Mouse (Mus musculus): Measurements from ENCODE around the gene Tbc1d22a. TPM values are rescaled to one million over a fixed set of nuclear protein-coding genes. Genes with fewer than 3 reads are reported as not detected.

The Tbc1d22a gene
- polyA plus RNA-seq, 1 experiment from 2014 or later: 37.9 TPM

- CTCF ChIA-PET: no interaction called here
- no peak for TF ChIP-seq CTCF (IDR thresholded peaks at IDR 0.05)
- in situ Hi-C loops (cut with MboI; ENCODE audit: low pct_unique_long_range_greater_than_20kb): no loop called here
- no peaks in the 10 kb centered on the region for H3K27me3 ChIP-seq
- no peak for ATAC-seq
- POLR2A ChIA-PET: interaction anchor here (0.6 kb wide), 1 partner anchor 1371 kb away, joined by 5 read pairs; no protein-coding TSS in a partner anchor
- DNase-seq (ENCODE audit: low read depth, low spot score): no peak
Measured at GRCm38 (mm10) chr15:86231831-86232512, 17.7 kb downstream of the Tbc1d22a start.

DNA sequence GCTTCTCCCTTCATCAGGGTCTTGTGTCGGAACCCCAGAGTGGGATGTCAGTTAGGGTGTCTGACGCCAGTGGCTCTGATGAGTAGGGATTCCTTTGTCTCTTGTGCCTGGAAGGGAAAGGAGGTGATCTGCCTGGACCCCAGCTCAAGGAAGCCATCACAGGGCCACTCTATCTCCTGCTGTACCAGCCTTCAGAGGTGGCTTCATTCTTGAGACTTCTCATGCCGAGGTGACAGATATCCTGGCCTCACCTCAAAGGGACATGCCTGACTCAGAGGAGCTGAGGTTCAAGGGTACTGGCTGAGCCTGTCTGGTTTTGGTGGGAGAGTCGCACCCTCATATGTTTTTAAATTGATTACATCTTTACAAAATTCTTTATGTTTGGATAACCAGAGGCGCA lies 19.7 kb downstream of the Tbc1d22a start:
- DNase-seq (ENCODE audit: low read depth, low spot score) (no peak), ATAC-seq (no peak)
- TF ChIP-seq CTCF (IDR thresholded peaks at IDR 0.05): no peak
- in situ Hi-C loops (cut with MboI; ENCODE audit: low pct_unique_long_range_greater_than_20kb): no loop called here
- ChIA-PET POLR2A (no interaction called here), CTCF (no interaction called here)
- H3K27me3 ChIP-seq: no peaks in the 10 kb centered on the region

DNA sequence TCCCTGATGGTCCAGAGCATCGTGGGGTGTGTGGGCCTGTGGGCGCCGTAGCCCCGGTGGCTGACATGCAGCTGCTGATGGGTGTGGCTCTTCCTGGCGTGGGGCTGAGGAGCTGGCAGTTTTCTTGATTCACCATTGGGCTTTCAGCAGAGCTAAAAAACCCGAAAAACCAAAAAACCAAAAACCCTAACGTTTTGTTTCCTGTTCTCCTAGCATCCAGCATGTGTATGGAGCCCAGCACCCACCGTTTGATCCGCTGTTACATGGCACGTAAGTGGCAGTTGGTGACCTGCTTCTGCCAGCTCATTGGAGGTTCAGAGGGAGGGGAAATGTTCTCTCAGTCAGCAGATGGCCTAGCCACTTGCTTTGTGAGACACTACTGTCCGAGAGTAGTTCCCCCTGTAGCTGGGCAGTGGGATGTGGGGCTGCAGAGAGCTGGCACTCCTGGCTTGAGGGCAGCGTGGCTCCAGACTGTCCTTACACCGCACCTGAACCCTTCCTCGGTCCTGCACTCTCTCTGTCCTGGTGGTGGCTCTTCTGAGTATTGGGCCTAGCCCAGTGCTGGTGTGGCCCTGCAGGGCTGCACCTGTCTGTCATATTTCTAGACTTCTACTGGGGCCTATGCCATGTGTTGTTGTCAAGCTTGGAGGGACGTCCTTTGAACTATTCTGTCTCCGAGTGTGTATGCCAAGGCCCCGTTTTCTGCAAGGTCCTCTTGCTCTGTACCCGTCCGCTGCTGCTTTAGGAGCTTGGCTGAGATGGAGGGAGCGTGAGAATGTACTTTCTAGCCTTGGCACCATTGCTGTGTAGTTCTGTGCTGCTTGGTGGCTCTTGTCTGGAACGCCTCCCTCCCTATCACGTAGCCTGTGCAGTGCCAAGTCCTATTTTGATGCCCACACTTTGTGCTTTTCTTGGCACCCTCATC lies 20.5 kb downstream of the Tbc1d22a start:
- ATAC-seq (no peak), DNase-seq (ENCODE audit: low read depth, low spot score) (no peak)
- CTCF ChIA-PET: interaction anchor here (1.2 to 1.9 kb wide), 3 partner anchors 14 to 94 kb away, joined by 3 to 5 read pairs (median 3); no protein-coding TSS in a partner anchor
- no peak for TF ChIP-seq CTCF (IDR thresholded peaks at IDR 0.05)
- in situ Hi-C loops (cut with MboI; ENCODE audit: low pct_unique_long_range_greater_than_20kb): no loop called here
- H3K27me3 ChIP-seq: no peaks in the 10 kb centered on the region
- POLR2A ChIA-PET: no interaction called here

GRCm38 (mm10) chr15:86236252-86236651 lies 22.0 kb downstream of the Tbc1d22a start:
- ChIA-PET POLR2A (no interaction called here), CTCF (interaction anchor here (0.6 to 1.9 kb wide), 8 partner anchors 13 to 96 kb away, joined by 3 to 5 read pairs (median 3); no protein-coding TSS in a partner anchor)
- ATAC-seq (peak; percentile 46), DNase-seq (ENCODE audit: low read depth, low spot score) (no peak)
- peak; percentile 87 for TF ChIP-seq CTCF (IDR thresholded peaks at IDR 0.05)
- H3K27me3 ChIP-seq: no peaks in the 10 kb centered on the region
- in situ Hi-C loops (cut with MboI; ENCODE audit: low pct_unique_long_range_greater_than_20kb): no loop called here

DNA sequence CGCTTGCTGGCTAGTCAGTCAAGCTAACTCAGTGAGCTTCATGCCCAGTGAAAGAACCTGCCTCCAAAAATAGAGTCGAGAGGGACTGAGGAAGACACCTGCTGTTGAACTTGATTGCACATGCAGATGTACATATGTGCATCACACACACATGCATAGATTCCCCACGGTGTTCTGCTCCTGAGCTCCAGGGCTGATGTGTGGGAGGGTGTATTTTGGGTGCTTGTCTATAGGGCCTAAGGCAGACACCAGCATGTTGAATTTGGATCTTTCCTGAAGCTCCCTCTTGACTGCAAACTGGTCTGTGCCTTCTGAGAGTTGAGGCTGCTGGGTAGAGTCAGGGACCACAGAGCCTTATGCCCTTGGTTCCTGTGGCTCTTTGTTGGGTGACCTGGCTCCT lies 23.8 kb downstream of the Tbc1d22a start:
- TF ChIP-seq CTCF (IDR thresholded peaks at IDR 0.05): no peak
- POLR2A ChIA-PET: no interaction called here
- CTCF ChIA-PET: no interaction called here
- DNase-seq (ENCODE audit: low read depth, low spot score): no peak
- ATAC-seq: no peak
- in situ Hi-C loops (cut with MboI; ENCODE audit: low pct_unique_long_range_greater_than_20kb): no loop called here
- no peaks in the 10 kb centered on the region for H3K27me3 ChIP-seq

DNA sequence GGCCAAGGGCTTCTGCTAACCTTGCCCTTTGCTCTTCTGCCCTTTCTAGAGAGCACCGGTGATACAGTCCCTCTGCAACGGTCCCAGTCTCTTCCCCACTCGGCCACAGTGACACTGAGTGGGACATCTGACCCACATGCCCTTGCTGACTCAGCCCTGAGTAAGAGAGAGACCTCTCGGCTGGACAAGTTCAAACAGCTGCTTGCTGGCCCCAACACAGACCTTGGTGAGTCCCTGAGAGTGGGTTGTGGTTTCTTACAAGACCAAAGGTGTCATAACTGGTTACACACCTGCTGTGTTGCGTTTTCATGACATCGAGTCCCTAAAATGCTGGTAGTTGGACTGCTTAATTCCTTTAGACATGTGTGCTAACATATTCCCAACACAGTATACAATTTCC lies 24.8 kb downstream of the Tbc1d22a start:
- ChIA-PET POLR2A (interaction anchor here (0.6 kb wide), 1 partner anchor 201 kb away, joined by 3 read pairs; no protein-coding TSS in a partner anchor), CTCF (interaction anchor here (0.8 to 2.2 kb wide), 3 partner anchors 11 to 156 kb away, joined by 3 to 9 read pairs (median 3); no protein-coding TSS in a partner anchor)
- DNase-seq (ENCODE audit: low read depth, low spot score): no peak
- in situ Hi-C loops (cut with MboI; ENCODE audit: low pct_unique_long_range_greater_than_20kb): no loop called here
- no peak for ATAC-seq
- no peak for TF ChIP-seq CTCF (IDR thresholded peaks at IDR 0.05)
- H3K27me3 ChIP-seq: no peaks in the 10 kb centered on the region

GRCm38 (mm10) chr15:86239801-86240200 lies 25.5 kb downstream of the Tbc1d22a start:
- TF ChIP-seq CTCF (IDR thresholded peaks at IDR 0.05): peak; percentile 92
- peak; percentile 55 for ATAC-seq

DNA sequence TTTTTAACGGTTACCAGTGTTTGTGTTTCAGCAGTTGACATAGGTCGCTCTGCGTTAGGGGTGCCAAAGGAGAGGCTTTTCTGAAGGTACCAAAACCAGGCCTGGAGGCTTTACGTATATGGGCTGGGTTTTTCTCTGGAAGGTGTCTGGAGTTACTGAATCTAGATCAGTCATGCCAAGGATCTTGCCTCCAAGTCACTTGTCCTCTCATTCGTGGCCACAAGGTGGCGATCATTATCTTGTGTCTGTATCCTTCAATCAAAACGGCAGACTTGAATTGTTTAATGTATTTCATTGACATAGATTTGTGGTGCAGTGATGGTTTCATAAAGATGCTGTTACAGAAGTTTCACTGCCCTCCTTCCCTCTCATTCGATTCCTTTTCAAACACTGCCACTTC lies 29.4 kb downstream of the Tbc1d22a start:
- no peaks in the 10 kb centered on the region for H3K27me3 ChIP-seq
- in situ Hi-C loops (cut with MboI; ENCODE audit: low pct_unique_long_range_greater_than_20kb): loop anchor here (5.0 to 10.0 kb wide), 2 partner anchors 169 to 1291 kb away; no protein-coding TSS in a partner anchor
- peak; percentile 76 for TF ChIP-seq CTCF (IDR thresholded peaks at IDR 0.05)
- ChIA-PET POLR2A (no interaction called here), CTCF (interaction anchor here (1.3 kb wide), 1 partner anchor 13 kb away, joined by 4 read pairs; no protein-coding TSS in a partner anchor)
- DNase-seq (ENCODE audit: low read depth, low spot score) (no peak), ATAC-seq (peak; percentile 37)

More at GRCm38 (mm10) chr15:86239801-86240200, 25.5 kb downstream of the Tbc1d22a start:
- CTCF ChIA-PET: interaction anchor here (0.8 to 2.2 kb wide), 4 partner anchors 10 to 155 kb away, joined by 3 to 9 read pairs (median 6); no protein-coding TSS in a partner anchor
- DNase-seq (ENCODE audit: low read depth, low spot score): no peak
- in situ Hi-C loops (cut with MboI; ENCODE audit: low pct_unique_long_range_greater_than_20kb): loop anchor here (5.0 to 10.0 kb wide), 2 partner anchors 172 to 1295 kb away; no protein-coding TSS in a partner anchor
- no peaks in the 10 kb centered on the region for H3K27me3 ChIP-seq
- POLR2A ChIA-PET: no interaction called here

DNA sequence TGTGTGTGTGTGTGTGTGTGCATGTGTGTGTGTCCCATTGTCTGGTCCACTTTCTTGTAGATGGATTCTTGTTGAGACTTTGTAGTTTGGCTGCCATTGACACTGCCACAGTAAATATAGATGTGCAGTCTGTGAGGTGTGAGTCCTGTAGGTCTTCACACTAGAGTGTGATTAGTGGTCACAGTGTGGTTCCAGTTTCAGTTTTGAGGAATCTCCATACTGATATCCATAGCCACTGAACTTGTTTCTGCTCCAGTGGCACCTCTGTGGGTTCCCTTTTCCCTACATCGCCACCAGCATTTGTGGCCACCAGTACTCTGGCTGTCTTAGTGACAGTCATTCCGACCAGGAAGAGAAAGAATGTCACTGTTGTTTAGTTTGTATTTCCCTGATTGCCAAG lies 30.1 kb downstream of the Tbc1d22a start:
- no peak for TF ChIP-seq CTCF (IDR thresholded peaks at IDR 0.05)
- POLR2A ChIA-PET: no interaction called here
- in situ Hi-C loops (cut with MboI; ENCODE audit: low pct_unique_long_range_greater_than_20kb): loop anchor here (5.0 to 10.0 kb wide), 2 partner anchors 168 to 1290 kb away; no protein-coding TSS in a partner anchor
- ATAC-seq (peak; percentile 52), DNase-seq (ENCODE audit: low read depth, low spot score) (no peak)
- no peaks in the 10 kb centered on the region for H3K27me3 ChIP-seq
- CTCF ChIA-PET: interaction anchor here (1.3 kb wide), 1 partner anchor 12 kb away, joined by 4 read pairs; no protein-coding TSS in a partner anchor

GRCm38 (mm10) chr15:86250269-86250668 lies 36.0 kb downstream of the Tbc1d22a start:
- in situ Hi-C loops (cut with MboI; ENCODE audit: low pct_unique_long_range_greater_than_20kb): no loop called here
- ChIA-PET CTCF (interaction anchor here (1.2 to 2.6 kb wide), 3 partner anchors 10 to 16 kb away, joined by 3 to 9 read pairs (median 4); no protein-coding TSS in a partner anchor), POLR2A (no interaction called here)
- ATAC-seq (peak; percentile 41), DNase-seq (ENCODE audit: low read depth, low spot score) (no peak)
- TF ChIP-seq CTCF (IDR thresholded peaks at IDR 0.05): peak; percentile 73
- H3K27me3 ChIP-seq: no peaks in the 10 kb centered on the region

Data from Patski (cell line).